Comparison of ENCODE assay signal across 14 mouse cellular contexts in the genomic region with DNA sequence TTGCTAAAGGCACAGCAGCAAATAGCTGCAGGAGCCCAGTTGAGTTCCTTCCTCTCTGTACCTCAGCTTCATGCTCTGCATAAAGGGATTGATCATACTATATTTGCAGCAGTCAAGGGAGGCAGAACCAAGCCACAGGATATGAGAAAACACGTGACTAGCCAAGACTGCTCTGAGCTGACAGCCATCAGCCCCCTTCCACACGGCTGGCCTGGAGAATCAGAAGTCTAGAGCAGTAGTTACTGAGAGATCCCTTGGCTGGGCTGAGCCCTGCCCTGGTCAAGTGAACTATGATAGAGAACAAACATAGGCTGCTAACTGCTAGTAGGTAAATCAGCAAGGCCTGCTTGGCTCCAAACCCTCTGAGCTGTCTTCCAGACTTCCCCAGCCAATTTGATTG.
A peak's percentile ranks its signal among the peaks of the same experiment; 100 is the strongest.
DNase-seq lines count a peak whose midpoint lies in the region; ATAC-seq and TF ChIP-seq lines count a peak whose summit lies in the region.
"Had no signal": no experiment of that assay in that cellular context is flagged by ENCODE, and none has a peak within 500 bp of the region (broad histone marks: within the 10 kb centered on the region; RNA-seq: fewer than 3 reads in every experiment).

No protein-coding gene starts in this region.

- TF ChIP-seq CTCF in midbrain, postnatal 0 days (IDR thresholded peaks at IDR 0.05) = no peak

- H3K4me3 ChIP-seq in hindbrain, embryonic 10.5 days = no peak overlapping the region
- H3K4me3 ChIP-seq in hindbrain, embryonic 12.5 days = no peak overlapping the region
- H3K4me3 ChIP-seq in hindbrain, embryonic 14.5 days (replicated peaks; ENCODE audit: low read length) = no peak overlapping the region
- H3K4me3 ChIP-seq in midbrain, postnatal 0 days (ENCODE audit: low read depth, low read length) = peak overlapping the region; percentile 40; the same call in 1 of the 2 replicates

- no peak overlapping the region for H3K9ac ChIP-seq in hindbrain, embryonic 12.5 days
- H3K9ac ChIP-seq in hindbrain, embryonic 14.5 days = peak overlapping the region; percentile 2; the same call in 1 of the 2 replicates
- peak overlapping the region; percentile 70; the same call in 1 of the 2 replicates for H3K9ac ChIP-seq in midbrain, postnatal 0 days (replicated peaks; ENCODE audit: low read length, poor library complexity, severe bottlenecking)

- H3K27me3 ChIP-seq in hindbrain, embryonic 10.5 days (ENCODE audit: insufficient read depth, poor library complexity, severe bottlenecking) = peaks cover 21% of the 10 kb centered on the region
- H3K27me3 ChIP-seq in hindbrain, embryonic 12.5 days = no peaks in the 10 kb centered on the region
- no peaks in the 10 kb centered on the region for H3K27me3 ChIP-seq in hindbrain, embryonic 14.5 days (ENCODE audit: control insufficient read depth, insufficient read depth, low read length)
- H3K27me3 ChIP-seq in midbrain, postnatal 0 days (ENCODE audit: insufficient read depth, low read length) = no peaks in the 10 kb centered on the region
- H3K27me3 ChIP-seq: Patski had no signal

- H3K27ac ChIP-seq in hindbrain, embryonic 10.5 days = peak overlapping the region; percentile 13
- no peak overlapping the region for H3K27ac ChIP-seq in hindbrain, embryonic 12.5 days
- H3K27ac ChIP-seq in hindbrain, embryonic 14.5 days = no peak overlapping the region
- H3K27ac ChIP-seq in midbrain, postnatal 0 days (ENCODE audit: low read depth, low read length) = peak overlapping the region; percentile 21; the same call in 1 of the 2 replicates

- ATAC-seq in cerebellum, adult (ENCODE audit: insufficient number of reproducible peaks, low FRiP score, low TSS enrichment) = no peak
- no peak for ATAC-seq in hindbrain, embryonic 12.5 days (ENCODE audit: low FRiP score)
- ATAC-seq in hindbrain, embryonic 14.5 days (ENCODE audit: low FRiP score) = no peak
- ATAC-seq in midbrain, postnatal 0 days (ENCODE audit: low FRiP score) = no peak
- ATAC-seq: intestine, postnatal 0 days; Patski had no signal

- H3K4me1 ChIP-seq in hindbrain, embryonic 10.5 days (replicated peaks) = peaks cover 56% of the 10 kb centered on the region
- peaks cover 45% of the 10 kb centered on the region for H3K4me1 ChIP-seq in hindbrain, embryonic 12.5 days
- H3K4me1 ChIP-seq in hindbrain, embryonic 14.5 days (replicated peaks; ENCODE audit: control insufficient read depth, insufficient read depth, low read length) = peaks cover 46% of the 10 kb centered on the region
- peaks cover 34% of the 10 kb centered on the region for H3K4me1 ChIP-seq in midbrain, postnatal 0 days (ENCODE audit: insufficient read depth, low read length)

- peak; percentile 47 for DNase-seq in cerebellum, adult 11-12 months
- DNase-seq in hindbrain, embryonic 10.5 days (ENCODE audit: low spot score) = no peak
- no peak for DNase-seq in hindbrain, embryonic 14.5 days (ENCODE audit: low spot score)
- no peak for DNase-seq in midbrain, postnatal 0 days (ENCODE audit: low spot score)
- DNase-seq in frontal cortex, postnatal 14 days (ENCODE audit: low spot score in 2 of 2) = no peak
- no peak for DNase-seq in frontal cortex, postnatal 25 days (ENCODE audit: low spot score in 2 of 2)
- DNase-seq: adrenal gland, postnatal 36 days; lung, postnatal 4 days; spleen, adult 18-20 months had no signal

- H3K4me2 ChIP-seq in hindbrain, embryonic 12.5 days (replicated peaks) = no peak overlapping the region
- peak overlapping the region; percentile 71 for H3K4me2 ChIP-seq in hindbrain, embryonic 14.5 days (replicated peaks)
- H3K4me2 ChIP-seq in midbrain, postnatal 0 days (ENCODE audit: low read depth, low read length, poor library complexity, severe bottlenecking) = peak overlapping the region; percentile 75
- H3K4me2 ChIP-seq: liver, embryonic 11.5 days had no signal

- no peaks in the 10 kb centered on the region for H3K9me3 ChIP-seq in hindbrain, embryonic 10.5 days
- H3K9me3 ChIP-seq in hindbrain, embryonic 12.5 days (replicated peaks) = no peaks in the 10 kb centered on the region
- no peaks in the 10 kb centered on the region for H3K9me3 ChIP-seq in hindbrain, embryonic 14.5 days (ENCODE audit: control insufficient read depth, low read length)
- H3K9me3 ChIP-seq in midbrain, postnatal 0 days (ENCODE audit: low read length) = no peaks in the 10 kb centered on the region

- H3K36me3 ChIP-seq in hindbrain, embryonic 10.5 days = no peaks in the 10 kb centered on the region
- no peaks in the 10 kb centered on the region for H3K36me3 ChIP-seq in hindbrain, embryonic 12.5 days
- H3K36me3 ChIP-seq in hindbrain, embryonic 14.5 days (replicated peaks; ENCODE audit: control insufficient read depth, insufficient read depth) = no peaks in the 10 kb centered on the region
- H3K36me3 ChIP-seq in midbrain, postnatal 0 days (ENCODE audit: insufficient read depth, low read length) = no peaks in the 10 kb centered on the region

- WGBS in hindbrain, embryonic 10.5 days = 49% methylated on average over 2 of the region's 2 CpGs
- WGBS in hindbrain, embryonic 12.5 days = 59% methylated on average over 2 of the region's 2 CpGs
- WGBS in hindbrain, embryonic 14.5 days = 37% methylated on average over 2 of the region's 2 CpGs
- WGBS in midbrain, postnatal 0 days = 18% methylated on average over 2 of the region's 2 CpGs

Comparison
In these comparisons a context has a peak if more than half of its experiments do, and no peak if none do; other contexts are left out.
1. H3K27ac ChIP-seq: peak in hindbrain, embryonic 10.5 days (single experiment) and midbrain, postnatal 0 days (single experiment); none in hindbrain, embryonic 12.5 days (single experiment) and hindbrain, embryonic 14.5 days (single experiment).